Mouse (Mus musculus) intestine, embryonic 16.5 days (tissue): ENCODE data around the gene Sec1. TPM values are rescaled to one million over a fixed set of nuclear protein-coding genes. Genes with fewer than 3 reads are reported as not detected.
"Not testable (repeated sequence)": the region's sequence is repeated elsewhere in the genome, so short reads cannot be mapped to it uniquely, and the experiment has no call there.

Source experiments
- ATAC-seq: fragments of 200-750 bp; cut with Nextera tagmentation; 2 replicates; pipeline ENCODE4 v1.8.0; 2017; ENCODE audit warnings: moderate TSS enrichment, moderate library complexity
- H3K27ac ChIP-seq: fragments of 300-500 bp; sonication (generic); 2 replicates; pipeline ENCODE4 v1.5.1; 2014; ENCODE audit warnings: mild to moderate bottlenecking, low read length
- H3K27me3 ChIP-seq: fragments of 300-500 bp; sonication (generic); replicated peaks from 2 replicates; pipeline ENCODE4 v1.6.1; 2014; ENCODE audit warnings: low read length, control low read depth, mixed read lengths; ENCODE audit not compliant: control insufficient read depth, insufficient read depth
- H3K36me3 ChIP-seq: fragments of 300-500 bp; sonication (generic); 2 replicates; pipeline ENCODE4 v1.6.1; 2014; ENCODE audit warnings: low read length, control low read depth; ENCODE audit not compliant: control insufficient read depth, insufficient read depth
- H3K4me1 ChIP-seq: fragments of 300-500 bp; sonication (generic); 2 replicates; pipeline ENCODE4 v1.6.1; 2014; ENCODE audit warnings: low read length, control low read depth, mixed read lengths; ENCODE audit not compliant: control insufficient read depth, insufficient read depth
- H3K4me2 ChIP-seq: fragments of 300-500 bp; sonication (generic); 2 replicates; pipeline ENCODE4 v1.6.1; 2014; ENCODE audit warnings: low read depth, low read length, control low read depth
- H3K4me3 ChIP-seq: fragments of 300-500 bp; sonication (generic); 2 replicates; pipeline ENCODE4 v1.5.1; 2014; ENCODE audit warnings: mild to moderate bottlenecking, low read length
- H3K9ac ChIP-seq: fragments of 300-500 bp; sonication (generic); 2 replicates; pipeline ENCODE4 v1.6.1; 2014; ENCODE audit warnings: low read depth, low read length
- H3K9me3 ChIP-seq: fragments of 300-500 bp; sonication (generic); 2 replicates; pipeline ENCODE4 v1.6.1; 2016; ENCODE audit warnings: low read length, control low read depth; ENCODE audit not compliant: control insufficient read depth
- WGBS: fragments of 180-500 bp; shearing (Covaris S2); extraction: QIAGEN DNeasy Blood & Tissue Kit; methylation state at CpG from one replicate; pipeline ENCODE4 v1.1.7; 2014; 5-methylcytosine and 5-hydroxymethylcytosine counted together
- polyA plus RNA-seq: library from polyadenylated mRNA; unstranded; fragments of >200 nt; fragmentation: Nextera tagmentation; extraction: Ambion mirVana; gene quantifications from 2 replicates; pipeline ENCODE4 v1.2.1, GENCODE M21; 2015

Sec1 gene
- polyA plus RNA-seq, 1 experiment from 2014 or later = 2.7 TPM

DNA sequence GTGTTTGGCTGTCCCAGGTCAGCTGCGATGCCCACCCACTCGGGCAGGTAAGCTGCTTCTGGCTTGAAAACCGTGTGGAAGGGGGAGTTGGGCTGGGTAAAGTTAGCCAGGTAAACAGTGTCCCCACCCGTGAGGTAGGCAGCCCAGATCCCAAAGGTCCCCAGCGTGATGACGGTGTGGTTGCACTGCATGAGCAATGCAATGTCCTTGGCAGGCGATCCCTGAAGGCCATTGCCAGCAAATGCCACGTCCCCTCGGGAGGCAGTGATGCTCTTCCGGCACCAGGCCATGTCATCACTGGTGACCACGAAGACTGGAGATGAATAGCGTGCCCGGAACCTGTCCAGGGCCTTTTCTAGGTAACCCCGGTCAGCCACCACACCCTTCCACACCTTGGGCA lies 15.7 kb downstream of the Sec1 start:
- Histone ChIP-seq H3K9ac (no peak overlapping the region), H3K27ac (peak overlapping the region; percentile 35; the same call in 1 of the 2 replicates), H3K27me3 (no peaks in the 10 kb centered on the region), H3K9me3 (no peaks in the 10 kb centered on the region), H3K36me3 (no peaks in the 10 kb centered on the region), H3K4me2 (no peak overlapping the region), H3K4me3 (no peak overlapping the region), H3K4me1 (peaks cover 14% of the 10 kb centered on the region)
- WGBS = 87% methylated on average over 14 of the region's 14 CpGs
- no peak for ATAC-seq

DNA sequence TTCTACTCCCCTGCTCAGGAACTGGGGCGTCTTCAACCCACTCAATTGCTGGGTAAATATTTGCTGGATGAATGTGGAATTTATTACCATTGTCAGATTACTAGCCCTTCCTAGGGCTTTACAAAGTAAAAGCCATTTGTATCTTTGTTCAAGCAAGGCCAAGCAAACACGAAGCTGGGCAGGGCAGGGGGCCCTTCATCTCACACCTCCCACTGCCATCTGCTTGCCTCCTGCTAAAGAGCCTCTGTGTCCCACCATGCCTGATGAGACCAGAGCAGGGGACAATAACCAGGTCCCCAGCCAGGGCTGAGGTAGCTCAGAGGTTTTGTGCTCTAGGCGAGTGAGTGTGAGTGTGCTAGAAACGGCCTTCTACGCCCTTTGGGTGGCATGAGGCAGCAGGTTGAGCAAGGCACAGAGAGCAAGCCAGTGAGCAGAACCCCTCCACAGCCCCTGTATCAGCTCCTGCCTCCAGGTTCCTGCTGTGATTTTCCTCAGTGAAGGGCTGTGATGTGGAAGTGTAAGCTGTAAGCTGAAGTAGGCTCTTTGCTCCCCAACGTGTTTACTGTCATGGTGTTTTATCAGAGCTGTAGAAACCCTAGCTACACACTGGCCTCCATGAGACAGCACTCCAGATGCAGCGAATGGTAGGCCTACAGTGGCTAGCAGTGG lies 16.4 kb downstream of the Sec1 start:
- Histone ChIP-seq H3K9ac (no peak overlapping the region), H3K27ac (peak overlapping the region; percentile 35), H3K27me3 (no peaks in the 10 kb centered on the region), H3K36me3 (no peaks in the 10 kb centered on the region), H3K4me3 (no peak overlapping the region), H3K9me3 (no peaks in the 10 kb centered on the region), H3K4me2 (0 out of 2 replicates have a peak overlapping the region, but pooled peaks have one; percentile 21), H3K4me1 (peaks cover 13% of the 10 kb centered on the region)
- WGBS = 48% methylated on average over 7 of the region's 7 CpGs
- peak; percentile 41 for ATAC-seq

DNA sequence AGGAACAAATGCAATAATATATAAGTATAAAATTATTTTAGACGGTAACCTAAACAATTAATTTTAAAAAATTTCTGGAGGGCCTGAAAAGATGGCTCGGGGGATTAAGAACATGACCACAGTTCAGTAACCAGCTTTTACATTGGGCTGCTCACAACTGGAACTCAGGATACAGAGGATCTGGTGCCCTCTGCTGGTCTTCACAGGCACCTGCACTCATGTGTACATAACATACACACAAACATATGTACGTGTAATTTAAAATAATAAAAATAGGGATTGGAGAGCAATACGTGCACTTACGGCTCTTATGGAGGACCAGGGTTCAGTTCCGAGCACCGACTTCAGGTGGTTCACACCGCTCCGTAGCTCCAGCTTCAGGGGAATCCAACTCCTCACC lies 25.3 kb downstream of the Sec1 start:
- 94% methylated on average over 9 of the region's 9 CpGs for WGBS
- Histone ChIP-seq H3K4me3 (no peak overlapping the region), H3K9ac (no peak overlapping the region), H3K27me3 (no peaks in the 10 kb centered on the region), H3K9me3 (no peaks in the 10 kb centered on the region), H3K4me1 (peaks cover 4% of the 10 kb centered on the region; the same call in 1 of the 2 replicates), H3K4me2 (no peak overlapping the region), H3K36me3 (no peaks in the 10 kb centered on the region), H3K27ac (no peak overlapping the region)
- ATAC-seq = no peak

DNA sequence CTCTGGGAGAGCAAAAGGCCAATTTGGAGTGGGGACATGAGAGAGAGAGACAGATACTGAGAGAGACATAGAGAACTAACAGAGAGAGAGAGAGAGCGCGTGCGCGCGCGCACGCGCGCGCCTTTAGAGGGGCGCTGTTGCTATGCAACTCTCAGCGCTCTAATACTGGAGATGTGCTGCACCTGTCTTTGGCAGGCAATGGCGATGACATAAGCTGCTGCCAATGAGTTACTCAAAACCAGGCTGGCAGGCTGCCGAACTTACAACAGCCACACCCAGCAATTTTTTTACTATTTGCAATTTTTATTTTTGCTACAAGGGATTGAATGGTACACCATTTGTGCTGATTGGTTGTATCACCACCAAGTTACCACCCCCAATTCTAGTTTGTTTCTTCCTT lies 26.4 kb downstream of the Sec1 start:
- H3K27ac ChIP-seq = no peak overlapping the region
- no peaks in the 10 kb centered on the region for H3K27me3 ChIP-seq
- no peaks in the 10 kb centered on the region for H3K36me3 ChIP-seq
- H3K4me1 ChIP-seq = peaks cover 4% of the 10 kb centered on the region; the same call in 1 of the 2 replicates
- no peak overlapping the region for H3K4me2 ChIP-seq
- H3K9me3 ChIP-seq = no peaks in the 10 kb centered on the region
- ATAC-seq = no peak
- WGBS = 74% methylated on average over 14 of the region's 14 CpGs
- no peak overlapping the region for H3K4me3 ChIP-seq
- H3K9ac ChIP-seq = no peak overlapping the region

DNA sequence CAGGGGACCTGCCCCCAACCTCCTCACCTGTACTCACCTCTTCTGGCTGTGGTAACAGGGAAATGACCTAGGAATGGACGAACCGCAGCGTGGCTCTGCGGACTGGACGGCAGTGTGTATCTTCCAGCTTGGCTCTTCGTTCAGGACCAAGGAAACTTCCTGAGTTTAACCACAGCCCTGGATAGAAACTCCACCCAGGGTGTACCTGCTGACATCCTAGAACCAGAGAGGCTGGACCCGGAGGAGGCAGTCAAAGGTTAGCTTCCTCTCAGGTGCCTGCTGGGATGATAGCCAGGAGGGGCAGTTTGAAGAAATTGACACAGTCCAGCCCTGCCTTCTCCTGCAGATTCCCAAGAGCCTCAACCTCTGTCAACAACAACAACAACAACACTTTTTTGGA lies 28.0 kb downstream of the Sec1 start, which contains the start of gene Fut2:
Fut2 (minus strand) TSS at position 234 of the 400 bp plus-strand sequence.
- peaks cover 4% of the 10 kb centered on the region; the same call in 1 of the 2 replicates for H3K4me1 ChIP-seq
- peak within 1 kb of the TSS; percentile 21; the same call in 1 of the 2 replicates for H3K9ac ChIP-seq
- H3K4me3 ChIP-seq = peak within 1 kb of the TSS; percentile 30
- 69% methylated on average over 7 of the region's 7 CpGs for WGBS
- no peaks in the 10 kb centered on the region for H3K36me3 ChIP-seq
- 0 out of 2 replicates have a peak within 1 kb of the TSS, but pooled peaks have one; percentile 15 for H3K27ac ChIP-seq
- no peaks in the 10 kb centered on the region for H3K27me3 ChIP-seq
- peak within 1 kb of the TSS; percentile 25 for H3K4me2 ChIP-seq
- peak; percentile 53 for ATAC-seq
- H3K9me3 ChIP-seq = no peaks in the 10 kb centered on the region

DNA sequence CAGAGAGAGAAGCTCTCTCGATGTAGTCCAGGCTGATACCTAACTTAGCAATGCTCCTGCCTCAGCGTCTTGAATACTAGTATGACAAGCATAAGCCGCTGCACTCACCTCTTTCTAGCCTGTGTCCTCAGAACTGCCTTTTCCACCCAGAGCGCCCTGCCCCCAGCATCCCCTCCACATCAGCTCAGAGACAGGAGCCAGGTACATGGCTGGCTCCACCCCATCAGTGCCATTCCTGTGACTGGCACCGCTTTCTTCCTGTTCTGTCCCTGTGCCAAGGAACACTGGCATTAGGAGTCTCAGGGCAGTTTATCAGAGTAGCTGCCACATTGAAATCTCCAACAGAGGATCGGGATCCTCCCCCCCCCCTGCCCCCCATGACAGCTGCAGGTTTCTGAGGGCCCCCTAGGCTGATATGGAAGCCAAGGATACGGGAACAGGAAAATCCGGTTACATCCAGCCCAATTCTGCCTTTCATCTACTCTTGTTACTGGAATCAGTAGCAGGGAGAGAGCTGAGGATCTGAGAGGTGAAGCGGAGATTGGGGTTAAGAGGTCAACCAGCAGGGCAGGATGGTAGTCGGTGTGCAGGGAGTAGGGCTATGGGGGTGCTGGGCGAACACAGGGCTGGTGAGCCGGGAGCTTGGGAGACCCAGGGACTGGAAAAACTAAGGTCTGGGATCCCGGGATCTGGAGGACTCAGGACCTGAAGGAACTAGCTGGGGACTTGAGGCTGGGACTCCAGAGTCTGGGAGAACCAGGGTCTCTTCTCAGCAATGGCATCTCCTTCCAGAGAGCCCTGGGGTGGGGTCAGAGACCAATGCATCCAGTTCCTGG lies 28.7 kb downstream of the Sec1 start:
- peaks cover 4% of the 10 kb centered on the region; the same call in 1 of the 2 replicates for H3K4me1 ChIP-seq
- no peaks in the 10 kb centered on the region for H3K27me3 ChIP-seq
- H3K27ac ChIP-seq = 0 out of 2 replicates have a peak overlapping the region, but pooled peaks have one; percentile 15
- H3K9me3 ChIP-seq = no peaks in the 10 kb centered on the region
- H3K9ac ChIP-seq = peak overlapping the region; percentile 21; the same call in 1 of the 2 replicates
- H3K36me3 ChIP-seq = no peaks in the 10 kb centered on the region
- peak overlapping the region; percentile 25 for H3K4me2 ChIP-seq
- peak; percentile 53; the same call in 1 of the 2 replicates for ATAC-seq
- 41% methylated on average over 13 of the region's 13 CpGs for WGBS
- peak overlapping the region; percentile 30 for H3K4me3 ChIP-seq

DNA sequence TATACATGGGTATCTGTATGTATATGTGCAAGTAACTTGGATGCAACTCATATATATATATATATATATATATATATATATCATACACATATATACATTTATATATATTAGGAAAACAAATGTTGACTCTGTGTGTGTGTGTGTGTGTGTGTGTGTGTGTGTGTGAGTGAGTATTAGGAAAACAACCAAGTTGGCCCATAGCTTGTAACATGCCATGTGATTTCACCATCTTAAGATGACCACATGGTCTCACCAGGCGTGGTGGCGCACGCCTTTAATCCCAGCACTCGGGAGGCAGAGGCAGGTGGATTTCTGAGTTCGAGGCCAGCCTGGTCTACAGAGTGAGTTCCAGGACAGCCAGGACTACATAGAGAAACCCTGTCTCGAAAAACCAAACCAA lies 32.5 kb downstream of the Sec1 start:
- not testable (repeated sequence) for H3K9ac ChIP-seq, H3K27ac ChIP-seq, H3K36me3 ChIP-seq, H3K4me2 ChIP-seq, ATAC-seq, H3K4me1 ChIP-seq, H3K9me3 ChIP-seq, H3K4me3 ChIP-seq, H3K27me3 ChIP-seq
- 94% methylated on average over 6 of the region's 6 CpGs for WGBS

DNA sequence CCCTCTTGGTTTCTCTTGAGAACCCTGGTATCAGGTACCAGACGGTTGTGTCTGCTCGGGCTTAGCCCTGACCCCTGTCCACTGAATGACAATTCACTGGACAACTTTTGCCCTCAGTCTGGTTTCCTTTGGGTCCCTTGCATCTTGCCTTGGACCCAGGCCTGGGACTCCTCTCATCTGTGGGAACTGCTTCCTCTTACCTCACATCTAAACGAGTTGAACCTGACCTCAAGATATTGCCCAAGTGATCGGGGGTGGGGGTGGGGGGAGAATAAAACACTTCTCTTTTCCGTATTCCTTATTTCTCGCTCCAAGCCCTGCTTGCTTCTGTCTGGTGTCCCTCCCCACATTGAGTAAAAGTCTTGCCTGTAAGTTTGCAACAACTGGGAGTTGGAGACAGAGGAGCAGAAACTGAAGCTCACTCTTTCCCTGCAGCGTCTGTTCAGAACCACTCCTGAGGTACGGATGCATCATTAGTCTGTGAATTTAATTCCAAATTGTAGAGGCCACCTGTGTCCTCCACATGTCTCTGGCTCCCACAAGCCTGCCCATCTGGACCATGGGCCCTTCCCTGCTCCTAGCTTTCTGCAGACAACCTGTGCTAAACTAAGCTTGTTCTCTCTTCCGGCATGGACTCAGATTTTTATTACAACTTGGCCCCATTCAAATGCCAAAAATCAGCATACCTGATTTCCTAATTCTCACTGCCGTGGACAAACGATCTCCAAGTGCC lies 33.3 kb downstream of the Sec1 start:
- Histone ChIP-seq H3K4me2 (no peak overlapping the region), H3K9me3 (no peaks in the 10 kb centered on the region), H3K27me3 (no peaks in the 10 kb centered on the region), H3K4me3 (no peak overlapping the region), H3K9ac (no peak overlapping the region), H3K27ac (no peak overlapping the region), H3K36me3 (no peaks in the 10 kb centered on the region), H3K4me1 (peaks cover 6% of the 10 kb centered on the region)
- ATAC-seq = no peak
- WGBS = 84% methylated on average over 11 of the region's 11 CpGs
